Mouse (Mus musculus): Measurements from ENCODE around the gene Tubal3.

The Tubal3 gene

GRCm38 (mm10) chr13:3925632-3926031 lies 7.6 kb downstream of the Tubal3 start:
- DNase-seq = no peak

- DNase-seq = no peak
These were observed 8.0 kb downstream of the Tubal3 start for GRCm38 (mm10) chr13:3926046-3926445.

DNA sequence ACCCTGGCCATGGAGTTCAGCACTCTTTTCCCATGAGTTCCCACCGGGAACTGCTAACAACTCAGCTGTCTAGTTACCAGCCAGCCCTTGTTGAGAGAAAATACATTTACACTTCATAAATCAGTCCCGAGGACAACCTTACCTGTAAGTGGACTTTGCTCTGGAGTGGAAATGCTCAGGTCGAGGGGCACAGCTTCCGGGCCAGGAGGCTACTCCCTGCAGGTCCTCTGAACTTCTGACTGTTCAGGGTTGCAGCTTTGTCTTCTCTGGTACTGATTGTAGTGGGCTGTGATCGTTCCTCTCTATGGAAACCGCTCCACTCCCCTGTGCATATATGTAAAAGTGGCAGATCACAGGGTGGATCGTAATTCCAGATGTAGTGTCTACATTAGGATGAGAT lies 26.6 kb downstream of the Tubal3 start:
- DNase-seq = no peak

DNA sequence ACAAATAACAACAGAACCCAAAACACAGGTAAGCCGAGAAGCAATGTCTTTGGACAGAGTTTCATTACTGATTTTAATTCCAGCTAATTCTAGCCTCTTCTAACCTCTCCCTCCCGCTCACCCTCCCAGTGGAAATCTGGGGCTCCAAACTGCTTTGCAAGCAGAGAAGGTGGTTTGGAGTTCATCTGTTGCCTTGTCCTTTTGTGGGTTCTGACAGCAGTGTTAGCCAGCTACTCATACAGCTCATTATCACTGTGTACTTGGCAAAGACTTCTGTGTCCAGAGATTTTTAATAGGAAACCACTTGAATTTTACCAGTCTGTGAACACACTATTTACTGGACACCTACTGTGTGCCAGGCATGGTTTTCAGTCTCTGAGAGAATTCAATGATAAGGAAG lies 27.2 kb downstream of the Tubal3 start, which contains the start of gene Ucn3:
Gene Ucn3 (minus strand): TSS at position 101 of the 400 bp plus-strand sequence.
- DNase-seq = no peak

DNA sequence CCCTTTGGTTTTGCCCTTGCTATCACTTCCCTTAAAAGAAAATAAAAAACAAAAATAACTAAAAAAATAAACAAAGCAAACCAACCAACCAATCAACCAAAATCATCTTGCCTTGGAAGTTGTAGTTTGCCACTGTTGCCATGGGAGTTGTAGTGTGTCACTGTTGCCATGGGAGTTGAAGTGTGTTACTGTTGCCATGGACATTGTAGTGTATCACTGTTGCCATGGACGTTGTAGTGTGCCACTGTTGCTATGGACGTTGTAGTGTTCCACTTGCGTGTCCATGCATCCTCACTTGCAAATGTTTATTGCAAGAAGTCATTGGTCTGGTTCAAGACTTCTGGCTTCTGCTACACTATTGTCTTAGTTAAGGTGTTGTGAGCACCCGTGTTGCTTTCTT lies 29.2 kb downstream of the Tubal3 start:
- DNase-seq = no peak

GRCm38 (mm10) chr13:3949477-3949876 lies 31.4 kb downstream of the Tubal3 start:
- no peak for DNase-seq

GRCm38 (mm10) chr13:3951198-3951914 lies 33.3 kb downstream of the Tubal3 start:
- no peak for DNase-seq

- DNase-seq = no peak
These were observed 50.8 kb downstream of the Tubal3 start for GRCm38 (mm10) chr13:3968849-3969248.
